Mouse (Mus musculus) kidney, postnatal 10 days (tissue): ENCODE measurements around the gene Rnls.

Source experiments
- DNase-seq: peaks from one replicate; pipeline ENCODE4 v3.0.0; 2021; ENCODE audit warnings: mixed read lengths

Rnls gene

DNA sequence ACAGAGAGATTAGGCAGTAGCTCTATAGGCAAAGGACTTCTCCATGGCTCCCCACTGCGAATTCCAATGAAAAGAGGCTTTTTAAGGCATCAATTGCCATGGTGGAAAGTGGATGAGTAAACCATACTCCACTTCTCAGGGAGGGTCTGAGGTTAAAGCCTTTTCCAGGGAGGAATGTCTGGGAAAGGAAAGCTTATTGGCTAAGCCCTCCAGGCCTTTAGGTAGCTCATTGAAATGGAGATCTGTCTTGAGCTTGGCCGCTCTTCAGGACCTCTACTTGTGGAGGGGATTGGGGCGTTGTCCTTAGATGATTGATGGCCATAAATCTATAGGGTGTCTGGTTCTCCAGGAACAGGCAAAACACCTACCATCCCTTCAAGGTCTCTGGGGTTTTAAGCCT, 213.2 kb downstream of the Rnls start:
- no peak for DNase-seq

DNA sequence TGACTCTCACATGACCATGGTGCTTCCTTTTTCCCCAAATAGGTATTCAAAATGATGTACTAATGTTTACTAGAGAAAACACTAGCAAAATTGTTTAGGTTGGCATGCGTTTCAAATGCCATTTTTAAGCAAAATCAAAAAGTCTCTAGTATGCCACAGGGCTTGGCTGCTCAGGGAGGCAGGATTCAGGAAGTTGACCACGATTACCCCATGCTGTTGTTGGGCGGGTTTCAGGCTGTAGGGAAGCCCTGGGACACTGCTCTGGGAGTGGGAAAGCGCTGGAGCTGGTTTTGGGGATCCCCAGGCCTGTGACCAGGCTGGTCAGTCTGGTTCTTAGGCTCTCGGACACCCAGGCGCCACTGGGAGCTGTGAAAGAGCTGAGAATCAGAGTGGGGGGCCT, 213.7 kb downstream of the Rnls start:
- no peak for DNase-seq

DNA sequence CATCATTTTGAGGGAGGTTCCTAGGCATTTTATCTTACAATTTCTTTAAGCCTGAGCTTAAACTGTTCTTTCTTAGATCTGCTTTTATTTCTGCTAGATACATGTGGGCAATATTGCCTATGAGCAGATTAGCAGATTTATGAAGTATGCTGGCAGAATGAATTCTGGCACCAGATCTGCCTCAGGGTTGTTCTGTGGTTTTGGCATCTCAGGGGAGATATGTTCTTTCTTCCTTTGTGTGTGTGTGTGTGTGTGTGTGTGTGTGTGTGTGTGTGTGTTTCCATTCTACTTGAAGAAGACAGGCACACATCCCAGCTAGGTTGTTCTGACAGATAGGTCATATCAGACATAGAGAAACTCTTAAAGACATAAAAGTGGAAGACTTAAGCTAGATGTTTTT, 218.1 kb downstream of the Rnls start:
- no peak for DNase-seq

DNA sequence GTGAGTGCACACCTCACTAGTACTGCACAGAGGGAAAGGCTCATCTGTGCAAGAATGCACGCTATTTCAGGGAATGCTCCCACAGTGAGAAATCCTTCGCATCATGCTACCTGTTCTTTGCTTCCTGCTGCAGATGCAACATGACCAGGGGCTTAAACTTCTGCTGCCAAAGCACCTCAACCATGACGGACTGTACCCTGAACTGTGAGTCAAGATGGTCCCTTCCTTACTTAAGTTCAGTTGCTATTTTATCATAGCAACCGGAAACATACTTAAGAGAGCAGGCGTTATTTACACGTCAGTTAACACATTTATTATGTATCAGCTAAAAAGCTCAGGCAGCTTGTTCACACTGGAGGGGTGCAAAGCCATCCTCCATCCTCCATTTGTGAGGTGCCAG, 222.2 kb downstream of the Rnls start:
- DNase-seq: peak; percentile 27

DNA sequence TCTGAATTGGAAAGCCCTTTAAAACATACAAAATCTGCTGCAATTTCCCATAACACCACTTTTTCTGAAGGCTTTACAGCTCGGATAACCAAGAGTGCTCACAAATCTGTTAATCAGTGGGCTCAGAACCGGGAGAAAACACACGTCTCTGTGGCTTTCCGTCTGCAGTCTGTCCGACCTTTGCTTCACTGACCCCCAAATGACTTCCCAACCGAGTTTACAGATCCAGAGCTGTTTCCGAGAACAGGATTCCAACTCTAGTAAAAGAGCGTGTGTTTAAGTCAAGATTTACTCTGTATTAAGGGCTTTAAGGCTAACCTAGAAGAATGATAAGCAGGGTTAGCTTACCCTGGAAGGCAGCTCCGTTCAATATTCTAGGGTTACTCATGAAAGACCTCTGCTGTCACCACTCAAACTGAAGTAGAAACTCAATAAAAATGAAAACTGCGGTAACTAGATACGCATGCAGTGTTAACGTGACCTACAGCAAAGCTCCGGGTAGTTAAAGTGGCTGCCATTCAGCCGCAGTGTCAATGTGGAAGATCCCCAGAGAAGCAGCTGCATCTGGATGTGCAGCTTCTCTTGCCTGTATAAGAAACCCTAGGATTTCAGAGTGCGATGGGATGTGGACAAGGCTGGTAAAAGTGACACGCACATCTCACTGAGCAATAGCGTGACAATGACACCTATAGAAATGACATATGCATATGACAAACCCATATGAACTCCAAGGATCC, 224.4 kb downstream of the Rnls start:
- peak; percentile 19 for DNase-seq

DNA sequence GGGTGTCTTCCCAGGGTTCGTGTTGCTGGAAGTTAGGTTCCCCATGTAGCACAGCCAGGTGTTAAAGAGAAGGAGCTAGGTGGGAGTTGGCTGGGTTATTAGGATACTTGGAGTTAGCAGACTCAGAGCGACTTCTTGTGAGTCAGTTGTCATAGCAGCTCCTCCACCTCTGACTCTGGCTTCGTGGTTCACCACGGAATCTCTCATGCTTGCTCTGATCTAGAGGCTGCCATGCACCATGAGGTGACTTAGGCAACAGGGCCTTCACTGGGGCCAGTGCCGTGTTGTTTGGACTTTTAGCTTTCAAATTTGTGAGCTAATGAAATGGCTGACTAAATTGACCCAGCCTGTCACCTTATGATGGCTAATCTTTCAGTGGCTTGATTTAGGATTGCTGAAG, 227.3 kb downstream of the Rnls start:
- DNase-seq: no peak

DNA sequence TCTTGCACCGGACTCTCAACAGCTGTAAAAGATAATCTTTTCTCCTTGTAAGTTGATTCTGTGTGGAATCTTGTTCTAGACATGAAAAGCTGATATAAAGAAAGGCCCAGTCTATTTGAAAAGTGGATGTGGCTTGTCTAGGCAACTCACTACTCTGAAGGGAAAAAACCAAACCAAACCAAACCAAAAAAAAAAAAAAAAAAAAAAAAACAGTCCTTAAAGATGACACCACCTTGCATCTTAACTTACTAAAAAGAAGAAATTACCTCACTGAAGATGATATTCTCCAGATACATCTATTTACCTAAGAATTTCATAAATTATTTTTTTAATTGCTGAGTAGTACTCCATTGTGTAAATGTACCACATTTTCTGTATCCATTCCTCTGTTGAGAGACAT, 230.2 kb downstream of the Rnls start:
- no peak for DNase-seq

DNA sequence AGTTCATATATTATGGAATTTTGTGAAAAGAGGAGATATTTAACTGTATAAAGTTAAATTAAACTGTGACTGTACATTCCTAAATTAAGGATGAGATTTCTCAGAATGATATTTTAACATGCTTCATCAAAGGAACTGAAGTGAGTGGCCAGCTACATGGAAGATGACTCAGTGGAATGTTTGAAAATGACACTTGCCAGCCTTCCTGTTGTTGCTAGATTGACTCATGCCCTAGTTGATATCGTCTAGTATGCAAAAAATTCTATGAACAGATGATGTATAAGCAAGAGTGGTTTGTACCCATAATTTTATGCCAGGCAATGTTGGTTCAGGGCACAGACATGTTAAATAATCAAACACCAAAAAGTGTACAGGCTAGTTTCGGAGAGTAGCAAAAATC, 232.2 kb downstream of the Rnls start:
- no peak for DNase-seq

DNA sequence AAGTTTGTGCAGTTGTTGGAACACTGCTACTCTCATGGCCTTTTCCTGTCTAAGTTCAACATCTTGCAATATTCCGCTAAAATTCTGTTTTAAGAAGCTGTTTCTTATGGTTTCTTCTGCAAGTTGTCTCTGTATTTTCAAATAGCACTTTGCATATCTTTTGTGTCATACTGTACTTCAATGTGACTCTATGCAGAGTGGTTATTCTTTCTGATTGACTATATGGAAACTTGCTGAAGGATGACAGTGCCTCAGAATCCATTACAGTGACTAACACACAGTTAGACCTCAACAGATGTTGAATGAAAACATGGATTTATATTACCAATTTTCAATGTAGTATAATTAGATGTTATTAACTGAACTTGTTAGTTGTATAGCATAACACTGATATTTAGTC, 232.9 kb downstream of the Rnls start:
- no peak for DNase-seq

DNA sequence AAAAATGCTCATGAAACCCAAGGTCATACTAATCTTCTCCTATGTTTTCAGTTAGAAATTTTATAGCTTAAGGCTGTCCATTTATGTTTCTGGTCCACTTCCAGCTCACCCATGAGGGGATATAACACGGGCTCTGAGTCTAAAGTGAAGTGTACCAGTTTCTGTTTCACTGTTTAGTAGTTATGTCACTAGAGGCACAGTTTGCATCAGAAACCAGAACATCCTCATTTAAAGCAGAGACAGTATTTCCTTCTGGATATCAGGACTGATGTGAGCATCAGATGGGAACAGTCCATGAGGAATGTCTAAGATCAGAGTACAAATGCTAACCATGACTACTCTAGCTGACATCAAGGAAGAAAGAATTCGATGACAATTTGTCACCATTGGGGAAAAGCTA, 233.9 kb downstream of the Rnls start:
- no peak for DNase-seq

DNA sequence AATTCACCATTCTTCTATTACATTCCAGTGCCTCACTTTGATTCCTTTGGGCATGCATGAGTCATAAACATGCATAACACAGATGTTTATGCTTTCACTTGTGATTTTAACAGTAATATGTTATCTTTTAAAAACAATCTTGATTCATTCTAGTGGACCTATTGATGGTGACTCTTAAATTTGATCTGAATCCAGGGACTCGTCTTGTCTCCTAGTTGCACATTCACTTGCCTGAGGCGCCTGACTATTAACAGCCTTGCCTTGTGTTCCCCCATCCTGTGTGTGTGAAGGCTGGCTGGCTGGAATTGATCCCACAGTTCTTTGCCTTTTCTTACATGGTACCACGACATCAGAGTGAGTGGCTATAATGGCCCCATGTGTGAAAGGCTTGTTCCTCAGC, 243.7 kb downstream of the Rnls start:
- DNase-seq: no peak

DNA sequence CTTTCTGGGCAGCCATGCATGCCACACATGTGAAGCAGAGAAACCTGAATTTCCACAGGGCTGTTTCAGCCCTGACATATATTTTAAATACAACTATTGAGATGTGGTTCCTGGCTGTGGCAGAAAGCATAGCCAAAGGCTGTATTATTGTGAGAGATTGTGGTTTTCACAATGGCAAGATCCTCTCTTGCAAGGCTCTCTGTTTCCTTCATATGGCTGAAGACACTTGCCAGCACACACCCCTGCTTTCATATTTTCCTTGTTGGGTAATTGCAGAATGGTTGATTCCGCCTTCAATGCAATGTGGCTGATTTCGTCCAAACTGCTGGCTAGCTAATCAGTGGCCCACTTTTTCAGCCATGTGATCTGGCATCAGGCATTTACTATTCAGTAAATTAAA, 248.9 kb downstream of the Rnls start:
- DNase-seq: no peak

DNA sequence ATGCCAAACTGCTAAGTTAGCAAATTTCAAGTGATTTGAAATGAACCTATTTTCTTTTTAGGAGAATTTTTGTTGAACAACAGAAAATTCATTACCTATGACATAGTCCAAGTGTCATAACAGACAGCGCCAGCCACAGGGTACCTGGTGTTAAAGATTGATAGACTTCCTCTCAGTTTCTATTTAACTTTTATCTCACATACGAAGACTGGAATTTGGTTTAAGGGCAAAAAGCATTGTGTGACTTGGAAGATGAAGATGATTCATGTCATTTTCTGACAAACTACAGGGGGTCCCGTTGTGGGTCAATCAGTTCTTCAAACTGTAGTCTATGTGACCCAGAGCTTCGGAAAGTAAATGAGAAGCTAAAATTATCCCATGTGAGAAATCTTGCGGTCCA, 254.8 kb downstream of the Rnls start:
- no peak for DNase-seq

DNA sequence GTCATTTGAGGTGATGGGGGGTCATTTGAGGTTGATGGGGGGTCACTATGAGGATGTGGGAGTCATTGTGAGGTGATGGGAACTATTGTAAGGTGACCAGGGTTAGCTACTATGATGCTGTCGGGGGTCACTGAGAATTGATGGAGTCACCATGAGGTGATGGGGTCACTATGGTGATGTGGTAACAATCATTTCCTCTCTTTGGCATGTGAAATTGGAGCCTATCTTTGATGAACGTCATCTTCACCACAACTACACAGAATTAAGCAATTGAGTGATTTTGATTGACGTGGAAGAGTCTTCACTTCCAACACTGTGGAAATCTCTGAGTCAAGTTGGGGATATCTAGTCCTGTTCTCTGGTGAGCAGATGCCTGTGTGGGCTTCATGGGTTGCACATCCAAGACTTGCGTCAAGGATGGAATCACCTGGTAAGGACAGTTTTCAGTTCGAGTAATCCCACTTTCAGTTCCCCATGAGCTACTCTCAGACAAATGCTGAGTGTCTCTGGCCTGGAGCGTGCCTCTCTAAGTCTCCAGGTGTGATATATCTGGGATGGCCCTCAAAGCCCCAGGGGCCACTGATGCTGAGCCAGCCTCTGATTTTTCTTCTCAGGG, 269.4 kb downstream of the Rnls start:
- no peak for DNase-seq

DNA sequence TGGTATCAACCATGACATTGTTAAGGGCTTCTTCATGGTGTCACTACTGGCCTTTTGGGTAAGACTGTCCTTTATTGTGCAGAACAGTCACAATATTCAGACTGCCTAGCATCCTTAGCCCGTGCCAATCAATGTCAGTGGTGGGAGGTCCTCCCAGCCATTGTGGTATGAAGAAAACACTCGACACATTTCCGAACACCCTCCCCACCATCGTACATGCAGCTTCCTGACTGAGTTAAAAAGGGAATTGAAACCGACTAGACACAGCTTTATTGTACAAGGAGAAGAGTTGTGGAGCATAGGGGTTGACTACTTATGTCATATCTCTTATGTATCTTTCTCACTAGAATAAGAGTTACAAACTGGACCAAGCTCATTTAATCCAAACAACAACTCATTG, 272.1 kb downstream of the Rnls start:
- no peak for DNase-seq

DNA sequence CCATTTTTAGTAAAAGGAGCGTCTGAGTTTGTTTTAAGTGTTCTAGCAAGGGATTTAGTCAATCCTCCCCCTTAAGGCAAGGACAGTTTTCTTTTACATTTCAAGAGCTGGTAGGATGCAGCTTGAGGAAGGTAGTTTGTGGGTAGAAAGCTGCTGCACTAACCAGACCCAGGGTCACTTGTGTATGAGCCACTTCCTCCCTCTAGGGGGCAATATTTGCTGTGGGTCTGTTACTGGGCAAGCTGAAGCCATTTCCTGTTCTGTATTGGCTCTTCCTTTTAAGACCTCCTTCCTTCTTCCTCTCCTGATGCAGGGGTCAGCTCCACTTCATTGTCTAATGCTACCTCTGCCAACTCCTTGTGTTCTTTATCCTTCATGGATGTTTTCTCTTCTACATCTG, 273.2 kb downstream of the Rnls start:
- DNase-seq: no peak

DNA sequence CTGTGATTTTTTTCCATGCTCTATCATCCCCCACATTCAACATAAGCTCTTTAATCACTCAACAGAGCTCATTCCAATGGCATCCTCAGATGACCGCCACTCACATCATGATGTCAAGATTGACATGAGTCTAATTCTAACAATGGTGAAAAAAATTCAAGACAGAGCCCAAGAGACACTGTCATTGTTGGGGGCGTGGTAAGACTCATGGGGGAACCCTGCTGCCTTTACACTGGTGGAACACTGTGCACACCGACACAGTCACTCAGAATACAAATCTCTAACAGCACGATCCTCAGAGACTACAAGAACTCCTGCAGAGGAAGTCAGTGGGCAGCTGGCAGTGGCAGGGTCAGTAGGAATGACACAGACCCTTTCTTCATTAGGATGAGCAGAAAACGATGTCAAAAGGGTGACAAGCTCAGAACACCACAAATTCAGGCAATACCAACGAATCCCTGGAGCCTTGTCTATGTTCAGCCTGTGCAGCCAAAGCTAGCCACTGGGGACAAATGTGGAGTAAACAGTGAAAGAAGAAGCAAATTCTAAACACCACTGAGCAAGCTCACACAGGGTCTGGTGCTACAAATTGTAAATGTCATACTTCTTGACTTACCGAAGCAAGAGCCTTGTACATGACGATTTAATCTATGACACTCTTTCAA, 277.3 kb downstream of the Rnls start:
- DNase-seq: no peak

DNA sequence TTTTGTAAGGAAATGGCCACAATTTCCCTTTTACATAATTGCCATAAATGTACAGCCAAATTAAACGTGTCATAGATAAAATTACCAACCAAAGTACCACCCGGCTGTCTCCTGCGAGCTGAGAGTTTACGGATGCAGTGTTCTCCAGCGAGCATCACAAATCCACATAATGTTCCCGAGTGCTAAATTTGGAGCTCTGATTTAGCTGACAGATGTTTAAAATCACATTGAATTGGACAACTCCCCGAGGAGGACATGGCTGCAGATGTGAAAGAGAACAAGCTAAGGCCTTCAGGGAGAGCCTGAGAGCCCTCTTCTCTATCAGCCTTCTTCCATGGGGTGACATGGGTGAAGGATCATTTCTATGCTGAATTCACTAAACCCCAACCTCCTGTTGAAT, 278.3 kb downstream of the Rnls start:
- DNase-seq: peak; percentile 19

DNA sequence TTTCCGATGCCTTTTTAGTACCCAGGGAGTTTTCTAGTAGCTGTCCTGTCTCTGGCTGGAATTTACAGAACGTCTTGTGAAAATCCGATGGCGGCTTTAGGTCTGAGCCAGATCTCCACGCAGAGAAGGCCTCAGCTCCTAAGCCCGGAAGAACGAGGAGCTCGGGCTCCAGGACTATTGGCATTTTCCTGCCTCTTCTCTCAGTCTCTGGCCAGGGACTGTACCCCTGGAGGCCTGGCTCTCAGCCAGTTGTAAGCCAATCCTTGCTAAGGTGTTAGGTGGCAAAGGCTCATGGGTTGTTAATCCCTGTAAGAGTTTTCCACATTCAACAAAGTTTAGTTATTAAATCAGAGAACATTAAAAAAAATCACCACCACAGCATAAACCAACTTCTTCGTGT, 281.7 kb downstream of the Rnls start:
- peak; percentile 58 for DNase-seq

DNA sequence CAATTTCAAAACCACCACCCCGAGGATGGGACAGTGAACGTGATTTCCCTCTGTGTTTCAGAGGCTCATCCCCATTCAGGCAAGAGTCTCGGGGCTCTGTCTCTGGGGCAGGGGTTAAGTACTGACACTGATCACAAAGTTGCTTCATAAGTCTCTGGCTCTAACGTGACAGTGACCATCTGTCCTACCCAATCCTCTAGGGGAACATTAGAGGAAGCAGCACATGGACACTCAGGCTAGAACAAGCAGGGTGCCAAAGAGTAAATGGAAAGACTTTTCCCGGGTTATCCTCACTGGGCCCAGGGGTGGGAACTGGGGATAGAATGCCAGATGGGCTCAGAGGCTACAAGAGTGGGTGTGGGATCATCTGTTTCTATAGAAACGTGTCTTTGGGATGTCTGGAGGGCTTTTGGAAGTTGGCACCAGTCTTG, 282.1 kb downstream of the Rnls start:
- DNase-seq: peak; percentile 47

DNA sequence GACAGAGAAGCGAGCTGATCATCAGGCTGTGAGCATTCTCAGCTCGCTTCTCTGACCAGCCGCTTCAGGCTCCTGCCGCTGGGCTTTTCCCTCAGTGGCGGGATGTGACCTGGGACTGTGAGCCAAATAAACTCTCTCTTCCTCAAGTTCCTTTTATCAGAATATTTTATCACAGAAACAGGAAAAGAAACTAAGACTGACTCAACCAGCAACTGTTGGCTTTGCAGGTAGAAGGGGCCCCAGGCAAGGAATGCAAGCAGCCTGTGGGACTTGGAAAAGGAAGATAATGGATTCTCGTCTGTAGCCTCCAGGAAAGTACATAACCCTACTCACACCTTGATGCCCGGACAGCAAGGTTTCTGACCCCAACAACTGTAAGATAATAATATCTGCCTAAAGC, 283.0 kb downstream of the Rnls start:
- peak; percentile 18 for DNase-seq

DNA sequence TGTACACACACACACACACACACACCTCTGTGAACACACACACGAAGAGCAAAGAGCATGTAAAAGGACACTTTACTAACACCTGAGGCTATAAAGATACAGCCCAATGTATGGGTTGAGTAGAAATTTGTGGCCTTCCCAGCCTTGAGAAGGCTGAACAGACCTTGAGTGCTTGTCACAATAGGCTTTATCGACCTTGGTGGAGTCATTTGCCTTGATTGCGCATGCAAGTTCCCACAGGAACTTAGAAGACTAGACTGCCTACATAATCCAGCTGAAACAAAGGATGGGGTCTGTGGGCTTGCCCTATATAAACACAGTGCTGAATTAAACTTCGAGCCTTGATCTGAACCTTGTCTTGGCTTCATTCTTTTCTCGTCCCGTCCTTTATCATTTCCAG, 288.2 kb downstream of the Rnls start:
- DNase-seq: no peak

DNA sequence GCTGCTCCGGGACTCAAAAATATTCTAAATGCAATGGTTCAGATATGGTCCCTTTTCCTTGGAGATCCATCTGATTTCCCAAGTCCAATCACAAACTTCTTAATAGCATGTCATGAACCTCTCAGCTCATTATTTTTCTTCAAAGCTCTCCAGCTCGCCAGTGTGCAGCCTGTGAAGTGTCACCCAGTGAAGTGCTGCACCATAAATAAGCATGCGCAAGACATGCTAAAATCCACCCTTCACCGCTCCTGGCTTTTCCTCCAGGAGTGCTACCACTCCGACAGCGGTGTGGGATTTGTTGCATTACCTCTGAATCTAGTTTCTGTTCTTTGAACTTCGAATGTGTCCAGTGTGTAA, 289.3 kb downstream of the Rnls start:
- DNase-seq: no peak

DNA sequence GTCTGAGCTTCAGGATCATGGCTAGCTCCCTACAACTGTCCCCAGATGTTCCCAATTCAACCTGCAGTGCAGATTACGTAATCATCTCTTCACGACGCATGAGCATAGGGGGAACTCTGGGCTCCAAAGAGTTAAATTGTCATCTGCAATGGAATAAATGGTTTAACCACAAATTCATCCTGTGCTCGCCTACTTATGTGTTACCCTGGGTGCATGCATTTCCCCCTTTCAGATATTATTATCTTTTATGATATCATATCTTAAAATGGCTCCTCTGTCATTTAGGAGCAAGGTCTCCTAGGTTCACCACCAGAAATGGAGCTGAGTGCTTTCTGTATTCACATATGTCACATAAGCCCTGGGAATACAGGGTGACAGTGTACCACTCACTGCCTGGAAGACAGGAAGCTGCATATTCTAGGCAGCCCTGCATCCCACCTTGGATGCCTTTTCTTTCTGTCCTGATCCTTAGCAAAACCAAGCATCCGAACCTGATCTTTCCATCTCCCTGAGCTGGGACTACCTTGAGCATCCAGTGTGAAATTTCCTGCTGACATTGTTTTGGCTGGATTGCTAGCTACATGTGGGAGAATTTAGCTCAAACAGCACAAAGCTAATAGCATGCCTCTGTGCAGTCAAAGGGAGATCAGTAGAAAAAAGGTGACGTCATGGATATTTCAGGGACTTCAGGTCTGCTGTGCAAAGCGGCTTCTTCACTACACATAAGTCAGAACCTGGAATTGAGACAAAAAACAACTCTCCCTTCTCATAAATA, 289.9 kb downstream of the Rnls start:
- DNase-seq: no peak
